Mouse (Mus musculus) thymus, adult 2 months (tissue): ENCODE data around the gene Smarca5.

ENCODE experiments used
- CTCF ChIP-seq: fragments of 200-500 bp; IDR thresholded peaks from 2 replicates; pipeline ENCODE4 v1.5.1; 2012; ENCODE audit warnings: mild to moderate bottlenecking, control low read depth, low read length, moderate library complexity, borderline replicate concordance; ENCODE audit not compliant: control insufficient read depth, poor library complexity, insufficient read depth; ENCODE audit errors: extremely low read depth
- POLR2A ChIP-seq: fragments of 200-500 bp; IDR thresholded peaks from 2 replicates; pipeline ENCODE4 v1.6.1; 2012; ENCODE audit warnings: mild to moderate bottlenecking, low read length, control low read depth, moderate library complexity; ENCODE audit not compliant: control insufficient read depth, poor library complexity, insufficient read depth; ENCODE audit errors: extremely low read depth

DNA sequence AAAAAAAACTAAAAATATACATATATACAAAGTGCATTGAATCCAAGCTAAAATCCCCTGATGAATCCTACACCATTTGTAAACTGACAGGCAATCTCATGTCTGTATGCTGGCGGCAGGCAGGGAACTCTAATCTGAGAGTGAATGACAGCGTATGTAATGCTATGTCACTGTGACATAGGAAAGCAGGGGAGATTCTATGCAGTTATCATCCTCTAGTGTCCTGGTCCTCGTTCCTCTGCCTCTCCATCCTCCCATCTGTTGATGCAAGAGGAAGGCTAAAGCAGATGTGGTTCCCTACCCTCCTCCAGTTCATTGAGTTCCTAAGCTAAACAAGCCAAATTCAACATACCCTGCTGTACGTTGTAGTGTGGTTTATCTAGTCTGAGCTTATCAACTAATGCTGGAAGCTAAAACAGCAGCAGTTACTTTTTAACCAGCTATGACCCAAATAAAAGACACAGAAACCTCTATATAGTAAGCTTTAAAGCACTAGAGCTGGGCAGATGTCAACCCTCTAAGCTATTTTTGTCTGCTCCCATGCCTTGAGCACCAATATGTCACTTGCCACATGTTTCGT, 55.5 kb downstream of the Smarca5 start:
- TF ChIP-seq CTCF (no peak), POLR2A (no peak)
